Mouse (Mus musculus) forebrain, embryonic 14.5 days (tissue): Measurements from ENCODE around the gene H2al1c. TPM values are rescaled to one million over a fixed set of nuclear protein-coding genes. Genes with fewer than 3 reads are reported as not detected.
A peak's percentile ranks its signal among the peaks of the same experiment; 100 is the strongest.

Source experiments
- ATAC-seq: fragments of 200-750 bp; cut with Nextera tagmentation; 2 replicates; pipeline ENCODE4 v1.8.0; 2017; ENCODE audit warnings: mild to moderate bottlenecking, moderate library complexity
- DNase-seq: peaks from one replicate; pipeline ENCODE4 v3.0.0-alpha.2; 2015; ENCODE audit warnings: low spot score
- H3K27ac ChIP-seq: fragments of 300-500 bp; sonication (generic); 2 replicates; pipeline ENCODE4 v1.5.1; 2014; ENCODE audit warnings: low read depth, mild to moderate bottlenecking, control low read depth, low read length, moderate library complexity
- H3K27me3 ChIP-seq: fragments of 300-500 bp; sonication (generic); replicated peaks from 2 replicates; pipeline ENCODE4 v1.6.1; 2014; ENCODE audit warnings: low read length, control low read depth, mixed read lengths; ENCODE audit not compliant: control insufficient read depth, insufficient read depth
- H3K36me3 ChIP-seq: fragments of 300-500 bp; sonication (generic); 2 replicates; pipeline ENCODE4 v1.6.1; 2014; ENCODE audit warnings: low read length, control low read depth; ENCODE audit not compliant: control insufficient read depth, insufficient read depth
- H3K4me1 ChIP-seq: fragments of 300-500 bp; sonication (generic); 2 replicates; pipeline ENCODE4 v1.6.1; 2014; ENCODE audit warnings: antibody characterized with exemption, low read length, control low read depth; ENCODE audit not compliant: control insufficient read depth, insufficient read depth
- H3K4me2 ChIP-seq: fragments of 300-500 bp; sonication (generic); 2 replicates; pipeline ENCODE4 v1.6.1; 2014; ENCODE audit warnings: mild to moderate bottlenecking, control low read depth, low read length
- H3K4me3 ChIP-seq: fragments of 300-500 bp; sonication (generic); 2 replicates; pipeline ENCODE4 v1.5.1; 2014; ENCODE audit warnings: low read depth, low read length, control low read depth
- H3K9ac ChIP-seq: fragments of 300-500 bp; sonication (generic); 2 replicates; pipeline ENCODE4 v1.6.1; 2014; ENCODE audit warnings: mild to moderate bottlenecking, low read length, control low read depth, moderate library complexity
- H3K9me3 ChIP-seq: fragments of 300-500 bp; sonication (generic); replicated peaks from 2 replicates; pipeline ENCODE4 v1.6.1; 2016; ENCODE audit warnings: low read length, control low read depth, mixed read lengths; ENCODE audit not compliant: control insufficient read depth
- WGBS: fragments of 180-500 bp; shearing (Covaris S2); extraction: QIAGEN DNeasy Blood & Tissue Kit; methylation state at CpG from one replicate; pipeline ENCODE4 v1.1.7; 2014; 5-methylcytosine and 5-hydroxymethylcytosine counted together
- polyA plus RNA-seq: library from polyadenylated mRNA; unstranded; fragments of >200 nt; fragmentation: Nextera tagmentation; extraction: Ambion mirVana; gene quantifications from 2 replicates; pipeline ENCODE4 v1.2.1, GENCODE M21; 2014

The H2al1c gene
- polyA plus RNA-seq, 1 experiment from 2014 or later = not detected

DNA sequence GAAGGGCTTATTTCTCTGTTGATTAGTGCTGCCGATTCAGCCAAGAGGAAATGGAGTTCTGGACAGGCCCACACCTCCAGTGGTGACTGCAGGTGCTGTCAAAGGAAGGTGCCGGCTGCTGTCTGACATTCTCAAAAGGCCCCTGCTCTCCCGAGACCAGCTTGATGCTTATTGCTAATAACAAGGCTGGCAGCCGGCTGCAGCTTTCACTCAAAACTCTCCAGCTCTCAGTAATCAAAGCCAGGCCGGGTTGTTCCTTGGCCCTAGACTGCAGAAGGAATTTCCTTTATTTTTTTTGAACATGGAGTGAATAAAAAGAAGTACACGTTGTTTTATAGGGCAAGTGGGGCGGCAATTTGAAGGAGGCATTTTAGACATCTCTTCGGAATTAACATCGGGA is 40.3 kb downstream of the H2al1c start:
- Histone ChIP-seq H3K9ac (no peak overlapping the region), H3K9me3 (no peaks in the 10 kb centered on the region), H3K27me3 (no peaks in the 10 kb centered on the region), H3K36me3 (no peaks in the 10 kb centered on the region), H3K4me1 (no peaks in the 10 kb centered on the region), H3K4me2 (no peak overlapping the region), H3K27ac (no peak overlapping the region), H3K4me3 (no peak overlapping the region)
- WGBS = 56% methylated on average over 9 of the region's 9 CpGs
- DNase-seq = peak; percentile 56
- no peak for ATAC-seq

DNA sequence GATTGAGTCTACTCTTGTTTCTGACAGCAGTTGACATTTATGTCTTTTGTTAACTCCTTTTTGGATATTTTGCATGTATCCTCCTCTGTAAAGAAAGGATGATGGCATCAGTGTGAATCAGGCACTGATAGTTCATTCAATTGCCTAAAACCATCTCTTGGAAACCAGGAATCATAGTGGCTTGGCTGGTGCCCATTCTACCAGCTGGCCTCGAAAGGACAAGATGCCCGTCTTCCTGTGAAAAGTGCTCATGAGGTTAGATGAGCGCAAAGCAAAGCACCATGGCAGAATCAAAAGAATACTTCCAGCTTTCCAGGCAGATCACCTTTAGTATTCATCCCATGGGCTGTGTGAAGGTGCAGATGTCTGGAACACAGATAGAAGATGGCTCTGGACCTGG is 41.3 kb downstream of the H2al1c start:
- no peak overlapping the region for H3K27ac ChIP-seq
- 91% methylated on average over 3 of the region's 3 CpGs for WGBS

More for the DNA sequence above, 41.3 kb downstream of the H2al1c start:
- H3K4me2 ChIP-seq = no peak overlapping the region
- H3K27me3 ChIP-seq = no peaks in the 10 kb centered on the region
- DNase-seq = no peak
- no peaks in the 10 kb centered on the region for H3K4me1 ChIP-seq
- no peaks in the 10 kb centered on the region for H3K36me3 ChIP-seq
- no peak for ATAC-seq
- H3K9ac ChIP-seq = no peak overlapping the region
- no peak overlapping the region for H3K4me3 ChIP-seq
- H3K9me3 ChIP-seq = no peaks in the 10 kb centered on the region

Other genes starting within 250 kb of the H2al1c start
- not detected in 2 replicates for gene H2al1a, start 6.4 kb upstream of the H2al1c start, polyA plus RNA-seq
- not detected in 2 replicates for gene H2al1b, start 3.2 kb upstream of the H2al1c start, polyA plus RNA-seq
- gene H2al1d, start 3.2 kb downstream of the H2al1c start, polyA plus RNA-seq = not detected in 2 replicates
- not detected in 2 replicates for gene H2al1e, start 6.3 kb downstream of the H2al1c start, polyA plus RNA-seq
- gene H2al1f, start 9.5 kb downstream of the H2al1c start, polyA plus RNA-seq = not detected in 2 replicates
- gene H2al1g, start 12.6 kb downstream of the H2al1c start, polyA plus RNA-seq = not detected in 2 replicates
- gene H2al1h, start 15.8 kb downstream of the H2al1c start, polyA plus RNA-seq = not detected in 2 replicates
- gene H2al1i, start 19.0 kb downstream of the H2al1c start, polyA plus RNA-seq = not detected in 2 replicates
- gene H2al1j, start 22.2 kb downstream of the H2al1c start, polyA plus RNA-seq = not detected in 2 replicates